Mouse (Mus musculus) c-Kit-positive CD71-positive TER-119-positive erythroid progenitor cells, embryonic 14.5 days (primary cell): ENCODE data around the gene Pbx1.

ENCODE experiments used
- DNase-seq: peaks from one replicate; pipeline ENCODE4 v3.0.0-alpha.2; 2013; ENCODE audit warnings: low spot score

Pbx1 gene

GRCm38 (mm10) chr1:168071974-168072373 is 360.1 kb downstream of the Pbx1 start:
- no peak for DNase-seq

- no peak for DNase-seq
Measured at GRCm38 (mm10) chr1:168070273-168070910, 361.7 kb downstream of the Pbx1 start.

- DNase-seq = no peak
Measured at GRCm38 (mm10) chr1:168069740-168070139, 362.3 kb downstream of the Pbx1 start.
